Mouse (Mus musculus): ENCODE measurements around the gene Fam71e1. TPM values are rescaled to one million over a fixed set of nuclear protein-coding genes. Genes with fewer than 3 reads are reported as not detected.

The Fam71e1 gene
- total and polyA plus RNA-seq, 3 experiments: 1.2 to 2.0 TPM; not detected in 1

GRCm38 (mm10) chr7:44550409-44550678, 54.0 kb downstream of the Fam71e1 start:
- Histone ChIP-seq H3K4me3 (ENCODE audit: control insufficient read depth in 1 of 2, insufficient read depth in 1 of 2, low read depth in 2 of 2, low read length in 2 of 2) (no peak overlapping the region), H3K9ac (ENCODE audit: control insufficient read depth, low read depth, low read length, poor library complexity, severe bottlenecking) (no peak overlapping the region), H3K27me3 (ENCODE audit: control insufficient read depth in 1 of 2, insufficient read depth in 2 of 2, low read length in 2 of 2) (no peaks in the 10 kb centered on the region), H3K79me2 (ENCODE audit: control insufficient read depth, insufficient read depth, low read length, poor library complexity) (peaks cover 31% of the 10 kb centered on the region), H3K9me3 (replicated peaks; ENCODE audit: insufficient read depth, low read length) (no peaks in the 10 kb centered on the region), H3K36me3 (ENCODE audit: control insufficient read depth in 1 of 2, insufficient read depth in 2 of 2, low read length in 2 of 2) (no peaks in the 10 kb centered on the region; a peak in 2 of 4 replicates), H3K4me1 (ENCODE audit: control insufficient read depth in 1 of 2, insufficient read depth in 2 of 2, low read length in 2 of 2) (peaks cover 0 to 19% of the 10 kb centered on the region in 2 experiments; a peak in 3 of 4 replicates), H3K27ac (ENCODE audit: control insufficient read depth, low read depth, low read length) (no peak overlapping the region)
- no peak for DNase-seq (ENCODE audit: low read depth, low spot score)
- TF ChIP-seq USF1 (IDR thresholded peaks at IDR 0.05; ENCODE audit: low read depth, low read length): no peak
- TF ChIP-seq CHD2 (IDR thresholded peaks at IDR 0.05; ENCODE audit: low read length): no peak
- TF ChIP-seq MAZ (IDR thresholded peaks at IDR 0.05; ENCODE audit: low read depth, low read length): no peak
- TF ChIP-seq TAL1 (IDR thresholded peaks at IDR 0.05; ENCODE audit: low read length): no peak
- no peak for TF ChIP-seq SMC3 (IDR thresholded peaks at IDR 0.05; ENCODE audit: low read depth, low read length)
- TF ChIP-seq MAX (IDR thresholded peaks at IDR 0.05; ENCODE audit: low read length): no peak
- TF ChIP-seq SIN3A (IDR thresholded peaks at IDR 0.05; ENCODE audit: low read length): no peak
- no peak for TF ChIP-seq RAD21 (IDR thresholded peaks at IDR 0.05; ENCODE audit: low read depth, low read length)
- TF ChIP-seq GABPA (IDR thresholded peaks at IDR 0.05; ENCODE audit: low read depth, low read length): no peak
- TF ChIP-seq TCF12 (IDR thresholded peaks at IDR 0.05; ENCODE audit: low read depth, low read length): no peak
- no peak for TF ChIP-seq ETS1 (IDR thresholded peaks at IDR 0.05; ENCODE audit: low read depth, low read length)
- no peak for TF ChIP-seq MEF2A (IDR thresholded peaks at IDR 0.05; ENCODE audit: extremely low read depth, insufficient replicate concordance, low read depth, low read length, poor library complexity, severe bottlenecking)
- TF ChIP-seq POLR2AphosphoS2 (IDR thresholded peaks at IDR 0.05; ENCODE audit: low read length): no peak
- TF ChIP-seq POLR2AphosphoS5 (IDR thresholded peaks at IDR 0.05; ENCODE audit: borderline replicate concordance, low read depth, low read length): no peak
- no peak for TF ChIP-seq ELF1 (IDR thresholded peaks at IDR 0.05; ENCODE audit: low read depth, low read length)
- TF ChIP-seq ZNF384 (IDR thresholded peaks at IDR 0.05; ENCODE audit: low read depth, low read length): no peak
- TF ChIP-seq NRF1 (IDR thresholded peaks at IDR 0.05; ENCODE audit: insufficient read depth, low read depth, low read length, poor library complexity, severe bottlenecking): no peak
- no peak for TF ChIP-seq MXI1 (IDR thresholded peaks at IDR 0.05; ENCODE audit: low read depth, low read length)

Other genes starting within 250 kb of the Fam71e1 start
- gene 1700028J19Rik, start 249.9 kb upstream of the Fam71e1 start, total RNA-seq (2012; rRNA removed): 0.46 and 0.62 TPM in 2 replicates
- 1 to 10 TPM in 1 of 2 experiments, not detected in 1; 1.2 TPM for gene 1700028J19Rik, start 249.9 kb upstream of the Fam71e1 start, polyA plus RNA-seq (2012; ENCODE audit: insufficient read depth in 1 of 2, insufficient read length in 2 of 2, low read depth in 1 of 2, low replicate concordance in 2 of 2, missing spikeins in 1 of 2)
- 89.1 and 148 TPM in 2 replicates for gene 2410002F23Rik, start 249.9 kb upstream of the Fam71e1 start, total RNA-seq (2012; rRNA removed)
- 100 to 1,000 TPM; 174 to 841 TPM for gene 2410002F23Rik, start 249.9 kb upstream of the Fam71e1 start, polyA plus RNA-seq (2012; ENCODE audit: insufficient read depth in 1 of 2, insufficient read length in 2 of 2, low read depth in 1 of 2, low replicate concordance in 2 of 2, missing spikeins in 1 of 2)
- 0.10 and 0.12 TPM in 2 replicates for gene Acp4, start 239.2 kb upstream of the Fam71e1 start, total RNA-seq (2012; rRNA removed)
- gene Acp4, start 239.2 kb upstream of the Fam71e1 start, polyA plus RNA-seq (2012; ENCODE audit: insufficient read depth in 1 of 2, insufficient read length in 2 of 2, low read depth in 1 of 2, low replicate concordance in 2 of 2, missing spikeins in 1 of 2): under 1 TPM in 1 of 2 experiments, not detected in 1; 0.14 TPM
- not detected in 2 replicates for gene Gm15517, start 235.1 kb upstream of the Fam71e1 start, total RNA-seq (2012; rRNA removed)
- gene Gm15517, start 235.1 kb upstream of the Fam71e1 start, polyA plus RNA-seq (2012; ENCODE audit: insufficient read depth in 1 of 2, insufficient read length in 2 of 2, low read depth in 1 of 2, low replicate concordance in 2 of 2, missing spikeins in 1 of 2): not detected
- gene Clec11a, start 189.7 kb upstream of the Fam71e1 start, total RNA-seq (2012; rRNA removed): 0.33 and 0.39 TPM in 2 replicates
- under 1 TPM in 1 of 2 experiments, not detected in 1; 0.33 TPM for gene Clec11a, start 189.7 kb upstream of the Fam71e1 start, polyA plus RNA-seq (2012; ENCODE audit: insufficient read depth in 1 of 2, insufficient read length in 2 of 2, low read depth in 1 of 2, low replicate concordance in 2 of 2, missing spikeins in 1 of 2)
- gene Shank1, start 186.3 kb upstream of the Fam71e1 start, total RNA-seq (2012; rRNA removed): 0.12 and 0.29 TPM in 2 replicates
- 1 to 10 TPM in 1 of 2 experiments, not detected in 1; 3.9 TPM for gene Shank1, start 186.3 kb upstream of the Fam71e1 start, polyA plus RNA-seq (2012; ENCODE audit: insufficient read depth in 1 of 2, insufficient read length in 2 of 2, low read depth in 1 of 2, low replicate concordance in 2 of 2, missing spikeins in 1 of 2)
- gene Syt3, start 112.5 kb upstream of the Fam71e1 start, total RNA-seq (2012; rRNA removed): 0.08 and 0.20 TPM in 2 replicates
- under 1 TPM in 1 of 2 experiments, not detected in 1; 0.56 TPM for gene Syt3, start 112.5 kb upstream of the Fam71e1 start, polyA plus RNA-seq (2012; ENCODE audit: insufficient read depth in 1 of 2, insufficient read length in 2 of 2, low read depth in 1 of 2, low replicate concordance in 2 of 2, missing spikeins in 1 of 2)
- gene 1700008O03Rik, start 110.8 kb upstream of the Fam71e1 start, total RNA-seq (2012; rRNA removed): not detected in 2 replicates
- under 1 TPM in 1 of 2 experiments, not detected in 1; 0.95 TPM for gene 1700008O03Rik, start 110.8 kb upstream of the Fam71e1 start, polyA plus RNA-seq (2012; ENCODE audit: insufficient read depth in 1 of 2, insufficient read length in 2 of 2, low read depth in 1 of 2, low replicate concordance in 2 of 2, missing spikeins in 1 of 2)
- gene Lrrc4b, start 67.6 kb upstream of the Fam71e1 start, total RNA-seq (2012; rRNA removed): 0.52 and 0.58 TPM in 2 replicates
- gene Lrrc4b, start 67.6 kb upstream of the Fam71e1 start, polyA plus RNA-seq (2012; ENCODE audit: insufficient read depth in 1 of 2, insufficient read length in 2 of 2, low read depth in 1 of 2, low replicate concordance in 2 of 2, missing spikeins in 1 of 2): 1 to 10 TPM in 1 of 2 experiments, not detected in 1; 4.4 TPM
- not detected in 2 replicates for gene Aspdh, start 31.2 kb upstream of the Fam71e1 start, total RNA-seq (2012; rRNA removed)
- under 1 TPM in 1 of 2 experiments, not detected in 1; 0.89 TPM for gene Aspdh, start 31.2 kb upstream of the Fam71e1 start, polyA plus RNA-seq (2012; ENCODE audit: insufficient read depth in 1 of 2, insufficient read length in 2 of 2, low read depth in 1 of 2, low replicate concordance in 2 of 2, missing spikeins in 1 of 2)
- 58.4 and 95.5 TPM in 2 replicates for gene Josd2, start 28.6 kb upstream of the Fam71e1 start, total RNA-seq (2012; rRNA removed)
- gene Josd2, start 28.6 kb upstream of the Fam71e1 start, polyA plus RNA-seq (2012; ENCODE audit: insufficient read depth in 1 of 2, insufficient read length in 2 of 2, low read depth in 1 of 2, low replicate concordance in 2 of 2, missing spikeins in 1 of 2): 100 to 1,000 TPM in 1 of 2 experiments, not detected in 1; 141 TPM
- 81.3 and 91.4 TPM in 2 replicates for gene Emc10, start 52 bp upstream of the Fam71e1 start, total RNA-seq (2012; rRNA removed)
- 100 to 1,000 TPM in 1 of 2 experiments, not detected in 1; 149 TPM for gene Emc10, start 52 bp upstream of the Fam71e1 start, polyA plus RNA-seq (2012; ENCODE audit: insufficient read depth in 1 of 2, insufficient read length in 2 of 2, low read depth in 1 of 2, low replicate concordance in 2 of 2, missing spikeins in 1 of 2)
- gene Mybpc2, start 28.1 kb downstream of the Fam71e1 start, total RNA-seq (2012; rRNA removed): not detected in 2 replicates
- gene Mybpc2, start 28.1 kb downstream of the Fam71e1 start, polyA plus RNA-seq (2012; ENCODE audit: insufficient read depth in 1 of 2, insufficient read length in 2 of 2, low read depth in 1 of 2, low replicate concordance in 2 of 2, missing spikeins in 1 of 2): not detected
- 0.04 and 0.10 TPM in 2 replicates for gene Spib, start 35.5 kb downstream of the Fam71e1 start, total RNA-seq (2012; rRNA removed)
- gene Spib, start 35.5 kb downstream of the Fam71e1 start, polyA plus RNA-seq (2012; ENCODE audit: insufficient read depth in 1 of 2, insufficient read length in 2 of 2, low read depth in 1 of 2, low replicate concordance in 2 of 2, missing spikeins in 1 of 2): under 1 TPM in 1 of 2 experiments, not detected in 1; 0.13 TPM
- 82.6 and 87.8 TPM in 2 replicates for gene Pold1, start 52.3 kb downstream of the Fam71e1 start, total RNA-seq (2012; rRNA removed)
- 100 to 1,000 TPM in 1 of 2 experiments, not detected in 1; 104 TPM for gene Pold1, start 52.3 kb downstream of the Fam71e1 start, polyA plus RNA-seq (2012; ENCODE audit: insufficient read depth in 1 of 2, insufficient read length in 2 of 2, low read depth in 1 of 2, low replicate concordance in 2 of 2, missing spikeins in 1 of 2)
- 42.3 and 49.7 TPM in 2 replicates for gene Nr1h2, start 57.4 kb downstream of the Fam71e1 start, total RNA-seq (2012; rRNA removed)
- gene Nr1h2, start 57.4 kb downstream of the Fam71e1 start, polyA plus RNA-seq (2012; ENCODE audit: insufficient read depth in 1 of 2, insufficient read length in 2 of 2, low read depth in 1 of 2, low replicate concordance in 2 of 2, missing spikeins in 1 of 2): 10 to 100 TPM in 1 of 2 experiments, not detected in 1; 82.3 TPM
- gene Napsa, start 75.8 kb downstream of the Fam71e1 start, total RNA-seq (2012; rRNA removed): 0.23 TPM in 1 of 2 replicates, not detected in the other
- under 1 TPM in 1 of 2 experiments, not detected in 1; 0.33 TPM for gene Napsa, start 75.8 kb downstream of the Fam71e1 start, polyA plus RNA-seq (2012; ENCODE audit: insufficient read depth in 1 of 2, insufficient read length in 2 of 2, low read depth in 1 of 2, low replicate concordance in 2 of 2, missing spikeins in 1 of 2)
- not detected in 2 replicates for gene Kcnc3, start 94.1 kb downstream of the Fam71e1 start, total RNA-seq (2012; rRNA removed)
- not detected for gene Kcnc3, start 94.1 kb downstream of the Fam71e1 start, polyA plus RNA-seq (2012; ENCODE audit: insufficient read depth in 1 of 2, insufficient read length in 2 of 2, low read depth in 1 of 2, low replicate concordance in 2 of 2, missing spikeins in 1 of 2)
- gene Myh14, start 174.3 kb downstream of the Fam71e1 start, total RNA-seq (2012; rRNA removed): under 0.01 and 0.07 TPM in 2 replicates
- under 1 TPM in 1 of 2 experiments, not detected in 1; 0.08 TPM for gene Myh14, start 174.3 kb downstream of the Fam71e1 start, polyA plus RNA-seq (2012; ENCODE audit: insufficient read depth in 1 of 2, insufficient read length in 2 of 2, low read depth in 1 of 2, low replicate concordance in 2 of 2, missing spikeins in 1 of 2)
- gene Izumo2, start 212.2 kb downstream of the Fam71e1 start, total RNA-seq (2012; rRNA removed): not detected in 2 replicates
- not detected for gene Izumo2, start 212.2 kb downstream of the Fam71e1 start, polyA plus RNA-seq (2012; ENCODE audit: insufficient read depth in 1 of 2, insufficient read length in 2 of 2, low read depth in 1 of 2, low replicate concordance in 2 of 2, missing spikeins in 1 of 2)